Comparison of ENCODE assay signal across 11 mouse cellular contexts in genomic region chr7:88959332-88960124, GRCm38 (mm10).
"Had no signal": no experiment of that assay in that cellular context is flagged by ENCODE, and none has a peak within 500 bp of the region (broad histone marks: within the 10 kb centered on the region; RNA-seq: fewer than 3 reads in every experiment).

No protein-coding gene starts in this region.

- ATAC-seq: intestine, embryonic 16.5 days had no signal

- H3K9me3 ChIP-seq: liver, embryonic 15.5 days; midbrain, embryonic 15.5 days; neural tube, embryonic 13.5 days had no signal

- H3K27me3 ChIP-seq: liver, embryonic 15.5 days; midbrain, embryonic 15.5 days; neural tube, embryonic 13.5 days had no signal

- H3K9ac ChIP-seq: liver, embryonic 15.5 days; midbrain, embryonic 15.5 days; neural tube, embryonic 13.5 days had no signal

- DNase-seq: kidney, adult 2 months; kidney, postnatal 25 days; retina, postnatal 1 day; right cerebral cortex, postnatal 4 days; thymus, postnatal 4 days had no signal

- H3K4me1 ChIP-seq: liver, embryonic 15.5 days; neural tube, embryonic 13.5 days had no signal

- H3K27ac ChIP-seq: left cerebral cortex, adult 2 months; liver, embryonic 15.5 days; midbrain, embryonic 15.5 days; neural tube, embryonic 13.5 days had no signal

- H3K4me2 ChIP-seq: liver, embryonic 11.5 days; liver, embryonic 15.5 days; midbrain, embryonic 15.5 days; neural tube, embryonic 13.5 days had no signal

- H3K4me3 ChIP-seq: left cerebral cortex, adult 2 months; liver, embryonic 15.5 days; midbrain, embryonic 15.5 days; neural tube, embryonic 13.5 days had no signal

- H3K36me3 ChIP-seq: liver, embryonic 15.5 days; midbrain, embryonic 15.5 days; neural tube, embryonic 13.5 days had no signal
